Mouse (Mus musculus): ENCODE measurements around the gene Ttn.

GRCm38 (mm10) chr2:76984384-76984783, 2.0 kb upstream of the Ttn start:
- TF ChIP-seq POLR2A (IDR thresholded peaks at IDR 0.05; ENCODE audit: borderline replicate concordance, extremely low read depth, insufficient read depth, insufficient read length, poor library complexity, severe bottlenecking), result no peak
- no peak for TF ChIP-seq CTCF (IDR thresholded peaks at IDR 0.05; ENCODE audit: borderline replicate concordance, extremely low read depth, insufficient read depth, insufficient read length)

Measured in brain, embryonic 14.5 days (tissue).